Mouse (Mus musculus) midbrain, embryonic 10.5 days (tissue): ENCODE data around the gene Serpinb6e. TPM values are rescaled to one million over a fixed set of nuclear protein-coding genes. Genes with fewer than 3 reads are reported as not detected.

Experiments used
- DNase-seq: peaks from one replicate; pipeline ENCODE4 v3.0.0-alpha.2; 2017; ENCODE audit warnings: low spot score
- H3K27ac ChIP-seq: fragments of 300-500 bp; sonication (generic); replicated peaks from 2 replicates; pipeline ENCODE4 v1.5.1; 2016; ENCODE audit warnings: mild to moderate bottlenecking
- H3K27me3 ChIP-seq: fragments of 300-500 bp; sonication (generic); 2 replicates; pipeline ENCODE4 v1.6.1; 2016; ENCODE audit warnings: low read depth, mild to moderate bottlenecking; ENCODE audit not compliant: poor library complexity, severe bottlenecking
- H3K36me3 ChIP-seq: fragments of 300-500 bp; sonication (generic); 2 replicates; pipeline ENCODE4 v1.6.1; 2016; ENCODE audit warnings: mild to moderate bottlenecking, moderate library complexity
- H3K4me1 ChIP-seq: fragments of 300-500 bp; sonication (generic); 2 replicates; pipeline ENCODE4 v1.6.1; 2016
- H3K4me3 ChIP-seq: fragments of 300-500 bp; sonication (generic); 2 replicates; pipeline ENCODE4 v1.5.1; 2016; ENCODE audit warnings: mild to moderate bottlenecking, moderate library complexity
- H3K9me3 ChIP-seq: fragments of 300-500 bp; sonication (generic); replicated peaks from 2 replicates; pipeline ENCODE4 v1.6.1; 2016; ENCODE audit warnings: mild to moderate bottlenecking
- WGBS: fragments of 180-500 bp; shearing (Covaris S2); methylation state at CpG from one replicate; pipeline ENCODE4 v1.1.7; 2016; 5-methylcytosine and 5-hydroxymethylcytosine counted together
- polyA plus RNA-seq: library from polyadenylated mRNA; unstranded; fragments of >200 nt; fragmentation: Nextera tagmentation; extraction: Ambion mirVana; gene quantifications from 2 replicates; pipeline ENCODE4 v1.2.1, GENCODE M21; 2016

The Serpinb6e gene
- polyA plus RNA-seq, result not detected in 2 replicates

- Histone ChIP-seq H3K27me3 (no peaks in the 10 kb centered on the region), H3K27ac (no peak within 1 kb of the TSS), H3K36me3 (no peaks in the 10 kb centered on the region), H3K4me3 (no peak within 1 kb of the TSS), H3K4me1 (no peaks in the 10 kb centered on the region), H3K9me3 (peaks cover 4% of the 10 kb centered on the region)
- WGBS, result 76% methylated on average over 1 of the region's 1 CpGs
- DNase-seq, result no peak
Measured at GRCm38 (mm10) chr13:33843308-33843707, at the start of gene Serpinb6e. Gene Serpinb6e (minus strand): TSS chr13:33843408.

- 88% methylated on average over 2 of the region's 2 CpGs for WGBS
Measured at GRCm38 (mm10) chr13:33830751-33831150, 12.5 kb downstream of the Serpinb6e start.

GRCm38 (mm10) chr13:33823421-33823820 is 19.8 kb downstream of the Serpinb6e start:
- peaks cover 43% of the 10 kb centered on the region for H3K9me3 ChIP-seq
- no peak overlapping the region for H3K27ac ChIP-seq
- DNase-seq, result no peak
- no peaks in the 10 kb centered on the region for H3K4me1 ChIP-seq
- H3K27me3 ChIP-seq, result no peaks in the 10 kb centered on the region
- no peak overlapping the region for H3K4me3 ChIP-seq
- H3K36me3 ChIP-seq, result no peaks in the 10 kb centered on the region

More at GRCm38 (mm10) chr13:33830751-33831150, 12.5 kb downstream of the Serpinb6e start:
- Histone ChIP-seq H3K27me3 (no peaks in the 10 kb centered on the region), H3K4me1 (no peaks in the 10 kb centered on the region), H3K9me3 (peaks cover 12% of the 10 kb centered on the region), H3K36me3 (no peaks in the 10 kb centered on the region), H3K4me3 (no peak overlapping the region), H3K27ac (no peak overlapping the region)
- DNase-seq, result no peak

- no peak overlapping the region for H3K4me3 ChIP-seq
- no peaks in the 10 kb centered on the region for H3K4me1 ChIP-seq
- H3K9me3 ChIP-seq, result peaks cover 38% of the 10 kb centered on the region
- H3K27ac ChIP-seq, result no peak overlapping the region
- DNase-seq, result no peak
- H3K27me3 ChIP-seq, result no peaks in the 10 kb centered on the region
- H3K36me3 ChIP-seq, result no peaks in the 10 kb centered on the region
- WGBS, result 81% methylated on average over 5 of the region's 5 CpGs
Measured at GRCm38 (mm10) chr13:33821490-33822143, 21.6 kb downstream of the Serpinb6e start.

Other genes starting within 250 kb of the Serpinb6e start
- gene Serpinb6d, start 182.0 kb downstream of the Serpinb6e start, polyA plus RNA-seq, result not detected in 2 replicates
- 0.09 and 0.10 TPM in 2 replicates for gene Serpinb6c, start 62.3 kb upstream of the Serpinb6e start, polyA plus RNA-seq
- gene Nqo2, start 121.3 kb upstream of the Serpinb6e start, polyA plus RNA-seq, result 21.6 and 22.3 TPM in 2 replicates
- gene Ripk1, start 159.0 kb upstream of the Serpinb6e start, polyA plus RNA-seq, result 6.8 and 7.7 TPM in 2 replicates
- gene Serpinb6a, start 159.4 kb upstream of the Serpinb6e start, polyA plus RNA-seq, result 27.6 and 30.6 TPM in 2 replicates
- gene Bphl, start 194.2 kb upstream of the Serpinb6e start, polyA plus RNA-seq, result 31.6 and 31.8 TPM in 2 replicates
- 242 and 377 TPM in 2 replicates for gene Tubb2a, start 234.6 kb upstream of the Serpinb6e start, polyA plus RNA-seq